Mouse (Mus musculus) embryonic facial prominence, embryonic 12.5 days (tissue): ENCODE results near the gene Lemd2. TPM values are rescaled to one million over a fixed set of nuclear protein-coding genes. Genes with fewer than 3 reads are reported as not detected.

Experiments
- ATAC-seq: fragments of 200-750 bp; cut with Nextera tagmentation; 2 replicates; pipeline ENCODE4 v1.8.0; 2017; ENCODE audit not compliant: insufficient number of reproducible peaks, insufficient read depth, low FRiP score, low TSS enrichment
- H3K27ac ChIP-seq: fragments of 300-500 bp; sonication (generic); 2 replicates; pipeline ENCODE4 v1.5.1; 2016; ENCODE audit warnings: mild to moderate bottlenecking
- H3K27me3 ChIP-seq: fragments of 300-500 bp; sonication (generic); 2 replicates; pipeline ENCODE4 v1.6.1; 2016; ENCODE audit warnings: mild to moderate bottlenecking, moderate library complexity
- H3K36me3 ChIP-seq: fragments of 300-500 bp; sonication (generic); 2 replicates; pipeline ENCODE4 v1.6.1; 2016; ENCODE audit warnings: mild to moderate bottlenecking
- H3K4me1 ChIP-seq: fragments of 300-500 bp; sonication (generic); 2 replicates; pipeline ENCODE4 v1.6.1; 2016
- H3K4me2 ChIP-seq: fragments of 300-500 bp; sonication (generic); replicated peaks from 2 replicates; pipeline ENCODE4 v1.6.1; 2016; ENCODE audit warnings: mild to moderate bottlenecking, moderate library complexity
- H3K4me3 ChIP-seq: fragments of 300-500 bp; sonication (generic); 2 replicates; pipeline ENCODE4 v1.5.1; 2016; ENCODE audit warnings: mild to moderate bottlenecking
- H3K9ac ChIP-seq: fragments of 300-500 bp; sonication (generic); 2 replicates; pipeline ENCODE4 v1.6.1; 2016; ENCODE audit warnings: mild to moderate bottlenecking, moderate library complexity
- H3K9me3 ChIP-seq: fragments of 300-500 bp; sonication (generic); 2 replicates; pipeline ENCODE4 v1.6.1; 2016; ENCODE audit warnings: mild to moderate bottlenecking, moderate library complexity
- WGBS: fragments of 180-500 bp; shearing (Covaris S2); methylation state at CpG from one replicate; pipeline ENCODE4 v1.1.7; 2016; 5-methylcytosine and 5-hydroxymethylcytosine counted together
- polyA plus RNA-seq: library from polyadenylated mRNA; unstranded; fragments of >200 nt; fragmentation: Nextera tagmentation; extraction: Ambion mirVana; gene quantifications from 2 replicates; pipeline ENCODE4 v1.2.1, GENCODE M21; 2016

The Lemd2 gene
- polyA plus RNA-seq, 1 experiment from 2014 or later: 30.9 TPM

DNA sequence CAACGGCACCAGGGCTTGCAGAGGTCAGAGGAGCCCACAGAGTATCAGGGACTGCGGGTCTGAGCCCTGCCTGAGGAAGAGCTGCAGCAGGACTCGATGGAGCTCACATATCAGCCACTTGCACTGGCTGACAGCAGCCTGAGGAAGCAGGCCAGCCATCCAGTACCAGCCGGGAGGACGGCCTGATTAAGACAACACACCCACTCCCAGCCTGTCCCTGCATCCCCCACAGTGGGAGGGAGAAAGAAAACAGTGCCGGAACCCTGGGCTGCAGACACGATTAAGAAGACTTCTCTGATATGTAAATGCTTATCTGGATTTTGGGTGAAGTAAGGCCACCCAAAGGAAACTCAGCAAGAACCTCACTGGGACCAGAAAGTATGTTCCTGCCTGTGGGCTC, 4.4 kb downstream of the Lemd2 start:
- H3K4me3 ChIP-seq: no peak overlapping the region
- no peak overlapping the region for H3K4me2 ChIP-seq
- H3K27me3 ChIP-seq: no peaks in the 10 kb centered on the region
- no peaks in the 10 kb centered on the region for H3K9me3 ChIP-seq
- H3K4me1 ChIP-seq: peaks cover 10% of the 10 kb centered on the region; the same call in 1 of the 2 replicates
- WGBS: 71% methylated on average over 7 of the region's 7 CpGs
- H3K27ac ChIP-seq: no peak overlapping the region
- no peak for ATAC-seq
- H3K9ac ChIP-seq: no peak overlapping the region
- H3K36me3 ChIP-seq: peaks cover 73% of the 10 kb centered on the region

DNA sequence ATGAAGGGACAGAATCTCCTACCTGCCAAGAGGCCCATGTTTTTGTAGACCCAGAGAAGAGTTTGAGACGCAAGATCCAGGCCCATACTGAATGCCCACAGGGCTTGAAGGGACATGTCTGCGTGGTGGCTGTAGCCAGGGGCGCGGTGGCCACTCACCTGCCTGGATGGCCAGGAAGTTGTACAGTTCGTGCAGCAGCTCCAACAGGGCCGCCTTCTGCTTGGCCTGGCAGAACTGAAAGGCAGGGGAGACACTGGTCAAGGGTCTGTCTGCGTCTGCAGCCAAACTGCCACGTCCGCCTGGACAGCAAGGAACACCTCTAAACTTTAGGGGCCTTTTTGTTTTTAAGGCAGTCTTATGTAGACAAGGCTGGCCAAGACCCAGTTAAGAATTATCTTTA, 5.1 kb downstream of the Lemd2 start:
- Histone ChIP-seq H3K27ac (no peak overlapping the region), H3K4me1 (peaks cover 7% of the 10 kb centered on the region; the same call in 1 of the 2 replicates), H3K4me3 (no peak overlapping the region), H3K9ac (no peak overlapping the region), H3K36me3 (peaks cover 80% of the 10 kb centered on the region), H3K4me2 (no peak overlapping the region), H3K27me3 (no peaks in the 10 kb centered on the region), H3K9me3 (no peaks in the 10 kb centered on the region)
- no peak for ATAC-seq
- WGBS: 93% methylated on average over 9 of the region's 9 CpGs

DNA sequence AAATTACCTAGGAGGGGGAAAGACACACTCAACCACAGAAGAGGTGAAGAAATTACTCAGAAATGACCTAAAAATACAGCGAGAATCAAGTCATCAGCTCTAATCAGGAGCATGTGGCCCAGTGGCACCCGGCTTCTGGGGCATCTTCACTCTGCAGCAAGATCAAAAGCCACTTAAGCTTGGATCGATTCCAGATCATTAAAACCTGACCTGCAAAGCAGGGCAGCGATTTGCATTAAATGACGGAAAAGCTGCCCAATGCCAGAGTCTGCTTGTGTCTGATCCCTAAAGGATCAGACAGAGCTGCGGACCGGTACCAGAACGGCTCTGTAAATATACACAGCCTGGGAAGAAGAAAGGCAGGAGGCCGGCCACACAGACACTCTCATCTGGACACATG, 8.1 kb downstream of the Lemd2 start:
- peaks cover 97% of the 10 kb centered on the region for H3K36me3 ChIP-seq
- H3K27ac ChIP-seq: no peak overlapping the region; the same call in 1 of the 2 replicates
- 0 out of 2 replicates have a peak, but pooled peaks cover 2% of the 10 kb centered on the region for H3K4me1 ChIP-seq
- no peak for ATAC-seq
- no peaks in the 10 kb centered on the region for H3K9me3 ChIP-seq
- no peak overlapping the region for H3K4me2 ChIP-seq
- no peaks in the 10 kb centered on the region for H3K27me3 ChIP-seq
- no peak overlapping the region for H3K4me3 ChIP-seq
- 58% methylated on average over 9 of the region's 9 CpGs for WGBS
- H3K9ac ChIP-seq: no peak overlapping the region

- H3K4me1 ChIP-seq: 0 out of 2 replicates have a peak, but pooled peaks cover 2% of the 10 kb centered on the region
- H3K9me3 ChIP-seq: no peaks in the 10 kb centered on the region
- no peak overlapping the region for H3K4me2 ChIP-seq
- 0 out of 2 replicates have a peak overlapping the region, but pooled peaks have one; percentile 6 for H3K27ac ChIP-seq
- peaks cover 97% of the 10 kb centered on the region for H3K36me3 ChIP-seq
- ATAC-seq: no peak
- 70% methylated on average over 20 of the region's 20 CpGs for WGBS
- no peak overlapping the region for H3K9ac ChIP-seq
- H3K27me3 ChIP-seq: no peaks in the 10 kb centered on the region
- no peak overlapping the region for H3K4me3 ChIP-seq
Observed at GRCm38 (mm10) chr17:27194258-27195185, 9.7 kb downstream of the Lemd2 start.

- Histone ChIP-seq H3K4me2 (no peak overlapping the region), H3K4me1 (0 out of 2 replicates have a peak, but pooled peaks cover 2% of the 10 kb centered on the region), H3K9ac (no peak overlapping the region), H3K4me3 (no peak overlapping the region), H3K27me3 (no peaks in the 10 kb centered on the region), H3K27ac (no peak overlapping the region), H3K9me3 (no peaks in the 10 kb centered on the region), H3K36me3 (peaks cover 77% of the 10 kb centered on the region)
- WGBS: 86% methylated on average over 5 of the region's 5 CpGs
- ATAC-seq: no peak
Observed at GRCm38 (mm10) chr17:27191804-27192203, 12.5 kb downstream of the Lemd2 start.

- H3K4me2 ChIP-seq: no peak overlapping the region
- no peak overlapping the region for H3K27ac ChIP-seq
- H3K4me1 ChIP-seq: 0 out of 2 replicates have a peak, but pooled peaks cover 2% of the 10 kb centered on the region
- no peaks in the 10 kb centered on the region for H3K9me3 ChIP-seq
- no peak overlapping the region for H3K9ac ChIP-seq
- no peak overlapping the region for H3K4me3 ChIP-seq
- peaks cover 71% of the 10 kb centered on the region for H3K36me3 ChIP-seq
- no peak for ATAC-seq
- H3K27me3 ChIP-seq: no peaks in the 10 kb centered on the region
- WGBS: 82% methylated on average over 6 of the region's 6 CpGs
Observed at GRCm38 (mm10) chr17:27191189-27191588, 13.1 kb downstream of the Lemd2 start.

DNA sequence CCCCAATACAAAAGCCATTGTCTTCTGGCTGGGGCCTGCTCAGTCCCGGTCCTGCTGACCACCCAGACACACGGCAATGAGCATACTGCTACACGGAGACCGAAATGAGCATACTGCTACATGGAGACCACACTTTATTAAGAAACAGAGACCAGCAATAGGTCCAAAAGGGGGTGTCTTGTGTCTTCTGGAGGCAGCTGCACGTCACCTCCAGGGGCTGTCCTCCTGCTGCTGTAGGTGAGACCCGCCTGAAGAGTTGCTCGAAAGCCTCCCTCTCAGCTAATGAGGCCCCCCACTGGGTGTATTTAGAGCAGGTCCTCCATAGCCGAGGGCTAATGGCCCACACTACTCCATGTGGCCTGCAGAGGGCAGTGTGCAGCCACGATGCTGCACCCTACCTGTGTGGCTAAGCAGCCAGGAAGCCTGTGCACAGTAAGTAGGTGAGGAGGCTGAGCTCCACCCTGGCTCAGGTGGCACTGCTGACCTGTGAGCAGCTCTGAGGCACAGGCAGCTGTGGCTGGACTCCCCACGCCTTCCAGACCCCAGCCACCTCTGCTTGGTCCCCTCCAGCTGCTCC, 14.5 kb downstream of the Lemd2 start:
- Histone ChIP-seq H3K9ac (no peak overlapping the region), H3K4me2 (no peak overlapping the region), H3K27me3 (no peaks in the 10 kb centered on the region), H3K9me3 (no peaks in the 10 kb centered on the region), H3K4me1 (no peaks in the 10 kb centered on the region), H3K27ac (no peak overlapping the region), H3K4me3 (no peak overlapping the region), H3K36me3 (peaks cover 58% of the 10 kb centered on the region)
- peak; percentile 30; the same call in 1 of the 2 replicates for ATAC-seq
- 40% methylated on average over 10 of the region's 10 CpGs for WGBS

GRCm38 (mm10) chr17:27188883-27189282, 15.4 kb downstream of the Lemd2 start:
- Histone ChIP-seq H3K4me3 (no peak overlapping the region), H3K9ac (no peak overlapping the region), H3K36me3 (peaks cover 49% of the 10 kb centered on the region), H3K27ac (no peak overlapping the region), H3K27me3 (no peaks in the 10 kb centered on the region), H3K9me3 (no peaks in the 10 kb centered on the region), H3K4me1 (no peaks in the 10 kb centered on the region), H3K4me2 (no peak overlapping the region)
- no peak for ATAC-seq
- 75% methylated on average over 9 of the region's 9 CpGs for WGBS

GRCm38 (mm10) chr17:27187059-27187458, 17.2 kb downstream of the Lemd2 start:
- no peak overlapping the region for H3K4me3 ChIP-seq
- H3K9me3 ChIP-seq: no peaks in the 10 kb centered on the region
- H3K27ac ChIP-seq: no peak overlapping the region
- H3K9ac ChIP-seq: no peak overlapping the region
- no peak overlapping the region for H3K4me2 ChIP-seq
- WGBS: 51% methylated on average over 5 of the region's 5 CpGs
- H3K27me3 ChIP-seq: no peaks in the 10 kb centered on the region
- peaks cover 31% of the 10 kb centered on the region for H3K36me3 ChIP-seq
- H3K4me1 ChIP-seq: no peaks in the 10 kb centered on the region
- no peak for ATAC-seq

DNA sequence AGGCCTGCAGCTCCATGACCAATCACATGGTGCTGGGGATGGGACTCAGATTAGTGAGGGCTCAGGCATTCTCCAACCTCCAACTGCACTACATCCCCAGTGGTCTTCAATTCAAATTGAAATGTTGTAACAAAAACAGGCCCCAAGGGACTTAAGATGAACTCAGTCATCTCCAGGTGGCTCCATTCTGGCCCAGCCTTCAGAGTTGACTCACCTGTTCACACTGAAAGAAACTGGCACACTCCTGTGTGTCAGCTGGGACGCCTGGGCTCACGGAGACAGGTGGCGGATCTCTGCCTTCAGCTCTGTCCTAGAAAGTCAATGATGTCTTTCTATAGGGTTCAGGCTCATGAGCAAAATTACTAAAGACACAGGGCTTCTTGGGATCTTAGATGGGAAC, 18.2 kb downstream of the Lemd2 start:
- 89% methylated on average over 3 of the region's 3 CpGs for WGBS
- H3K4me1 ChIP-seq: no peaks in the 10 kb centered on the region
- no peak overlapping the region for H3K27ac ChIP-seq
- H3K9me3 ChIP-seq: no peaks in the 10 kb centered on the region
- no peaks in the 10 kb centered on the region for H3K27me3 ChIP-seq
- ATAC-seq: no peak
- H3K36me3 ChIP-seq: peaks cover 21% of the 10 kb centered on the region
- no peak overlapping the region for H3K4me3 ChIP-seq
- no peak overlapping the region for H3K9ac ChIP-seq
- H3K4me2 ChIP-seq: no peak overlapping the region

DNA sequence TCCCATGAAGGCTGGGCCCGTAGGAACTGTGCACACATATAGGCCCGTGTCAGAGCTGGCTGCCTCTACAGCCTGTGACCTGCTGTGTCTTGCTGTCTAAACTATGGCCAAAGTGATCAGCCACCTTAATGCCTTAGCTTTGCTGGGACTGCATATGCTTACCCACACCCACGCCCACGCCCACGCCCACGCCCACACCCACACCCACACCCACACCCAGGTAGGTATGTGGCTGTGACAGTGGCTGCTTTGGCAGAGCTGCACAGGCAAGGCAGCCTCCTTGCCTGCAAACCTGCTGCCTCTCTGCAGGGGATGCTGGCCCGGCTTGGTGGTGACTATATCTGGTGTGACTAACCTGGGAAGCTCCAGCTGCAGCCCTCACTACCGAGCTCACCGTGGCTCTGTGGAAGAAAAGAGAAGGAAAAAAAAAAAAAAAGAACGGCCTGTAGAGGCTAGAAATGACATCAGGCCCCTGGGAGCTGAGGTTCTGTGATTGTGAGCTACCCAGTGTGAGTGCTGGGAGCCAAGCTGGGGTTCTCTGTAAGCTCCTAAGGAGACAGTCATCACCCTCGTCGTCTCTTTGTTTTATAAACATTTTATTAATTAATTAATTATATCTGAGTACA, 20.5 kb downstream of the Lemd2 start:
- no peak overlapping the region for H3K4me3 ChIP-seq
- no peak overlapping the region for H3K9ac ChIP-seq
- no peaks in the 10 kb centered on the region for H3K9me3 ChIP-seq
- H3K27me3 ChIP-seq: no peaks in the 10 kb centered on the region
- H3K27ac ChIP-seq: no peak overlapping the region
- ATAC-seq: 0 out of 2 replicates have a peak, but pooled peaks have one; percentile 9
- H3K4me2 ChIP-seq: no peak overlapping the region
- 0 out of 2 replicates have a peak, but pooled peaks cover 3% of the 10 kb centered on the region for H3K4me1 ChIP-seq
- no peaks in the 10 kb centered on the region for H3K36me3 ChIP-seq
- WGBS: 85% methylated on average over 12 of the region's 12 CpGs
